Mouse (Mus musculus) spleen, adult 18-20 months (tissue): Measurements from ENCODE around the gene Stac.

Experiments used
- DNase-seq, 2 experiments: peaks; one replicate each; pipeline ENCODE4 v3.0.0; 2022; ENCODE audit warnings: mixed read lengths in 2 of 2

The Stac gene

DNA sequence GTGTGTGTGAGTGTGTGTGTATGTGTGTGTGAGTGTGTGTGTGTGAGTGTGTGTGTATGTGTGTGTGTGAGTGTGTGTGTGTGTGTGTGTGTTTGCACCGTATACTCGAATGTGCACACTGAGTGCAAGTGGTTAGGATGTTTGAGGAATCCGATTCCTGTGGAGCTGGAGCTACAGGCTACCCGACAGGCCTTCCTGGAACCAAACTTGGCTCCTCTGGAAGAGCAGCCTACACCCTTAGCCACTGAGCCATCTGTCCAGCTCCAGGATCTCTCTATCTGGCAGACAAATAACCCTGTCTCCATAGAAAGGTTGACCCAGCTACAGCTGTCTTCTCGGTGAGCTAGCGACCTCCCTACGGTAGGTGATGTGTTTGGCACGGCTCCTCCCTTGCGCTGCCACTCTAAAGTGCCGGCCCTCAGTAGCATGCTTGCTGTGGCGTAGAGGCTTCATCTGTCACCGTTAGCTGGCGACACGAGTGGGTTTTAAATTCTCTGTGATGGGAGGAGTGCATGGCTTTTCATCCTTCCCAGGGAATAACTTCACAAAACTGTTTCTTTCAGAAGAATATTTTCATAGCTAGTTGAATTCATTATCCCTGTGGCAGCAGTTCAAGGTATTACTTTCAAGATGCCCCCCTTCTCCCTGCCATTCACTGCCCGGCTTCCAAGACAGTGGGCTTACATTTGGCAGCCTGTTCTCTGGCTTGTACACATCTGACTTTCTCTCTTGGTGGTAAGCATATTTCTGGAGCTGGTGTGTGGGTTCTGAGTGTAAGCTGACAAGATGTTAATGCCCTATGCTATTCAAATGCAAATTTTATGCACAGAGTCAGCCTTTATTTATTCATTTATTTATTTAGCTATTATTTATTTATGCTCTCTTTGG is 175.3 kb downstream of the Stac start:
- no peak for DNase-seq
